Mouse (Mus musculus) heart, adult 9 months (tissue): ENCODE measurements at regions not wholly inside any gene's neighbourhood (a gene's known extent, or its start where the extent isn't known, plus 50 kb on each side); places are given as distances from the start of the nearest gene placed in this dataset.

Source experiments
- DNase-seq, 2 experiments: peaks; one replicate each; pipeline ENCODE4 v3.0.0; 2022; ENCODE audit warnings: low spot score in 2 of 2

GRCm38 (mm10) chr15:69389575-69389974 lies 2888.9 kb upstream of the Lrrc6 start:
- DNase-seq, result no peak

- DNase-seq, result no peak
Measured at GRCm38 (mm10) chr15:69387466-69387865, 2886.8 kb upstream of the Lrrc6 start.

DNA sequence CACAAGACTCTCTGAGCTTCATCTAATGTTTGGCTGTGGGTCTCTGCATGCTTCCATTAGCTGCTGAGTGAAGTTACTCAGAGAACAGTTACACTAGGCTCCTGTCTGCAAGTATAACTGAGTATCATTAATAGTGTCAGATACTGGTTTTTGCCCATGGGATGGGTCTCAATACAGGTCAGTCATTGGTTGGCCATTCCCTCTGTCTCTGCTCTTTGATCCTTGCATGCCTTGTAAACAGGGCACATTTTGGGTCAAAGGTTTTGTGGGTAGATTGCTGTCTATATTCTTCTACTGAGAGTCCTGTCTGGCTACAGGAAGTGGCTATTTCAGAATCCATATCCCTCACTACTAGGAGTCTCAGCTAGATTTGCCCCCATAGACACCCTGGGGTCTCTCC lies 2864.7 kb upstream of the Lrrc6 start:
- no peak for DNase-seq

DNA sequence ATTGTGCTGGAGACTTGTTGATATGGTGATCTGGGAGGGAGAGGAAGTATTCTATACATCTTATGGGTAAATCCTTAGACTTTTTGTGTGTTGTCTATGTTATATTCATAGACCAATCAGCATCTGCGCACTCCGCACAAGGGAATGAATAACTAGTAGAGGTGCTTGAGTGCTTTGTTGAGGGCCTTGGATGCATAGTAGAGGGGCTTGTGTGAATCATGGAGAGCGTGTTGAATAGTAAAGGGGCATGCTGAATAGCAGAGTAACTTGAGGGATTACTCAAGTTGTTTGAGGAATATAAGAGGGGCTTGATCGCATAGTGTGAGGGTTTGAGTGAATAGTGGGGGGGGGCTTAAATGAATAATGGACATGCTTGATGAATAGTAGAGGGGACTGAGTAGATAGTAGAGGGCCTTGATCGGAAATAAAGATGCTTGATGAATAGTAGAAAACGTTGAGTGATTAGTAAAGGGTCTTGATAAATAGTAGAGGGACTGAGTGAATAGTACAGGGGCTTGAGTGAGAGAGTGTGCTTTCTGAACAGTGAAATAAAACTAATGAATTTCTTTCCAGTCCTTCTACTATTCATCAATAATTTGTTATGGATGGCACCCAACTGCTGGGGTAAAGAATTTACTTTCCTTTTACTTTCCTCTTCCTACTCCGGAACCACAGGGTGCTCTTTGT lies 2849.5 kb upstream of the Lrrc6 start:
- DNase-seq, result no peak

DNA sequence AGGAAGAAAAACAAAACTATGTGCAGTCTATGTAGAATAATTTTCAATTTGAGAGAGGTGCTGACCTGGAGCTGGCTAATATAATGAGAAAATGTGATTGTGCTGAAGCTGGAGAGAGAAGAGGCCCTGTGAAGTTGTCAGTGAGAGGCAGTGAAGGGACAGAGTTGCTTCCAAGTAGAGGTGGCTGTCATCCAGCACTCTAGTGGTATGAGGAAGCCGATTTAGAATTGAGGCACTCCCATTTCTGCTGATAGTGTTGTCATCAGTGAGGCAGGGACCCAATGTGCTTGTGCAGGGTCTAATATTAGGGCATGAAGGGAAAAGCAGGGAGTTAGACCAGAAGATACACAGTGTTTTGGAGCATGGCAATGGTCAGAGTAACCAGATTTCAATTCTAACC lies 2845.4 kb upstream of the Lrrc6 start:
- peak; percentile 7 to 39 for DNase-seq

- no peak for DNase-seq
Measured at GRCm38 (mm10) chr15:69342759-69343158, 2842.0 kb upstream of the Lrrc6 start.

- no peak for DNase-seq
Measured at GRCm38 (mm10) chr15:69336491-69336890, 2835.8 kb upstream of the Lrrc6 start.

DNA sequence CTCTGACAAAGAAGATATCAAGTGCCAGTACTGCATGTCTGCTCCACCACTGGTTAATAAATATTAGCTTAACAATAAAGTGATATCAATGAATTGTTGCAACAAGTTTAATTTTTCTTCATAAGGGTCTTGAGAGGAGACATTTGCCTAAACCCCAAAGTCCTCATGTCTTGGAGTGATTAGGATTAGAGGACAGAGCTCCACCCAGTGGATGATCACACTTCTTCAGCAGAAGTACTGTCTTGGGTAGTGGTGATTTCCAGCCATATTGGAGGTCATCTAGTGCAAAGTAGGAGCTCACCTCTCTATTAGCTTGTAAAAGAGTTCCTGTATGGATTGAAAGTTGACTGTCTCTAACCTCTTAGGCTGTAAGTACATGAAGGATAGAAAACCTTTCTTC lies 2825.8 kb upstream of the Lrrc6 start:
- no peak for DNase-seq

DNA sequence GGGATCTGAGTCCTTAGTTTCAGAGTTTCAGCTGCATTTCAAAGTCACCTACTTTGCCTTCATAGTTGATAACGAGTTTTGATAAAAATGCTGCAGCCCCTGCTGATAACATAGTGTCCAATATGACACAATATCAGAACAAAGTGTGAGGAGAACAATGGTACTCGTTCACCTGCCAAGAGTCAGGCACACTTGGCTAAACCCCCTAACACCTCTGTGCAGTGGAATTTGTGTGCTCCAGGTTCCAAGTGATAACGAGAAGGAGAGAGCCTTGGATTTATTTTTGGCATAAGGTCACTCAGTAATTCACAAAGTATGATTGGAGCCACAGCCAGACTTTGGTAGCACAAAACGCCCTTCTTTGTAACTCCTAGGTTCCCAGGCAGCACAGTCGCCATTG lies 2802.4 kb upstream of the Lrrc6 start:
- peak; percentile 41 to 61 for DNase-seq

DNA sequence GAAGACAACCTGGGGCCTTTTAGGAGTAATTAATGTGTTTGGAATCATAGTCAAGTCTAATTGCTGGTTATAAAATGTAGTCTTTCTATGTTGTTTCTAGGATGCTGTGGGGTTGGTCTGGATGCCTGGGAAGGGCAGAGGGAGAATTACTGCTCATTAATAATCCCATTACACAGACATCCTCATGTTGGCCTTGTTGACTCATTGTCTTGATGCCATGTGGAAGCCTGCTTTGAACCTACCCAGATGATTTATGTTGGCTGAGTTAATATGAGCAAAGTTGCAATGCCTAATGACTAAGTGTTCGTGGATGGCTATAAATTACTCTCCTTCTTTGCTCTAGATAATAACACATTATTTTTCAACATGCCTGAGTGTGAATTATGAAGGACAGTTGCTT lies 2790.6 kb upstream of the Lrrc6 start:
- DNase-seq, result no peak

DNA sequence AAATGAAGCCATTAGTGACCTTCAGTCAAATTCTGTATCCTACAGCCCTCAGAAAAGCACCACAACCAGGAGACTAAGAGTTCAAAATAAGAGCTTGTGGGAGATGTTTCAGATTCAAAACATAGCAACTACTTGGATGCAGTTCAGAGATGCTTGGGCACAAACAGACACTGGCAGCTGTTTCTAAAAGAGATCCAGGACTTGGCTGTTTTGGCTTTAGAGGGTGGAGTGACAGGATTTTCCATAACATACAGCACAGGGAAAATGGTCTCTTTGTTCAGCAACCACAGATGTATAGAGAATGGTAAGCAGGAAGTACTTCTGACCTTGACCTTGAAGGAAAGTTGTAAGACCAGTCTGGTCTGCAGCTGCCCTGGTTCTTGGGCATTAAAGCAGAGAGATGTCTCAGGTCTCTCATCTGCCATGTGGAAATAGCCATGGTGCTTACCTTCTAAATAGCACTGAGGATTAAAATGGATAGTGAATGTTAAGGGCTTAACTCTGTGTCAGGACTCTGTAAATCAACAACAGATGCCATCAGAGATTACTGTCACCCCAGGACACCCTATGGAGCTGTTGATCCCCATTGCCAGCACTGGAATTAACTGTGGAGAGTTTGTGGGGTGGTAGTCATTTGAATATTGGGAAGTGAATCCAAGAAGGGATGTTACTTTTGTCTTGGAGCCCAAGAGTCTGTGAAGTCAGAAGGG lies 2775.0 kb upstream of the Lrrc6 start:
- no peak for DNase-seq

DNA sequence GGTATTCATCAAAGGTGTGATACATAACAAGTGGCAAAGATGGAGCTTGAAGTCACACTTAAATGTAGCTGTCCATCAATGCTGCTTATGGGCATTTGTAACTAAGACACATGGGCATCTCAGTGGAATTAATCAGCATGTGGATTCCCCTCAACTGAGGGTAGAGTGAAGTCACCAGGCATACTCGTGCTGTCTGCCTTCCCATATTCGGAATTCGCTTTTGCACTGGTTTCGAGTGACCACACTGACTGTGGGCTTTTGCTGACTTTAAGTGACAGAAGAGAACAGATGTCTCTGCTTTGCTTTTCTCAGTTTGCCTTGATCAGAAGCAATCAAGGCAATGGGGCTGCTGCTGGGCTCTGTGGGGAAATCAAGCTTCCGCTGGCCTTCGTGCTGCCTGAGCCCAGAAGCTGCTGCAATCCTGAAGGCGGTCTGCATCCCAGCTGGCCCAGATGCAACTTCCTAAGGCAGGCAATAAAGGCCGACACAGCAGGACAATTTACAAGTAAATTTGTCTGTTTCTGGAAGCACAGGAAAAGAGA lies 2773.6 kb upstream of the Lrrc6 start:
- DNase-seq, result no peak

DNA sequence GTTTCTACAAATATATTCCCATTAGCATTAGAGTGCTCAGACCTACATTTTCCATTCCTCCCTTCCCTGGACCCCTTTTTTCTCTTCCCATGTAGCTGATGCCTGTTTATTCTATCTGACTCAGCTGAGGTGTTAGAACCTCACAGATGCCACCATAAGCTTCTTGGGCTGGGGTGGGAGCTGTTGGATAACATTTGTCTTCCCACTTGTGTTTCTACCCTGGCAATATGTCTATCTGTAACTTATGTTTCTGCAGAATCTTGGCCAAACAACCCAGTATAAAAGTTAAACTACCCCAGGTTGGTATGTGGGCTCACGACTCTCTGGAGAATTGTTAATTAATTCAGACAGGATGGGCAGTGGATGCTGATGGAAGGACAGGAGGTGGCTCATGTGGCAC lies 2772.8 kb upstream of the Lrrc6 start:
- DNase-seq, result no peak

GRCm38 (mm10) chr15:69261940-69262339 lies 2761.2 kb upstream of the Lrrc6 start:
- no peak for DNase-seq

GRCm38 (mm10) chr15:69257161-69257778 lies 2756.6 kb upstream of the Lrrc6 start:
- no peak for DNase-seq

DNA sequence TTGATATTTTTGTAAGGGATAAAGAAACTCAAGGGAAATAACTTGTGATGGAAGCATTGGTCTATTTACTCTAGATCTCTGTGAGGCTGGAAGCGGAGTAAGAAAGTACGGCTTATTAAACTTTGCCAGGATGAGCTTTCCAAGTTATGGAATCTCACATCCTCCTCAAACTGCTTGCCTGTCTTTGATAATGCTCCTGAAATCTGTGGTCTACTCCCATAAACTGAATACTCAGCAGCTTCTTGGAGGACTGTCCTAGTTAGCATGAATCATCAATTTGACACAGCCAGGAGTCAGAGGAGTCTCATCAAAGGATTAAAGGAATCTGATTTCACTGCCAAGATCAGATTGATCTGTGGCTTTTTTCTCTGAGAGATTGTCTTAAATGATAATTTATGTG lies 2753.0 kb upstream of the Lrrc6 start:
- no peak for DNase-seq

DNA sequence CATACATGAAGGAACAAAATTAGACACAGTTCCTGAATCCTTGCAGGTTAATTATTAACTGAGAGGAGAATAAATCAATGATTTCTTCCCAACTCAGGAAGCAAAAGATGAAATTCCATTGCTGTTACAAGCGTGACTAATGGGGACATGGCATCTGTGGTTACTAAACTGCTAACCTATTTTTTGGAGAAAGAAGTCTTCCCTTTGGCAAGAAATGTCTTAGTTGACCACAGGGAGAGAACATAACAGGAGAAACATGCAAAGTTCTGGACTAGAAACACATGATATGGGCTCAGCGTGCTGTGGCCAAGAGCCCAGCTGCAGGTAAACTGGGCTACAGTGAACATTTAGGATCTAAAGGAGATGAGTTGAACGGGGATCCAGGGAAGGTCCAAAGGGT lies 2751.4 kb upstream of the Lrrc6 start:
- no peak for DNase-seq

DNA sequence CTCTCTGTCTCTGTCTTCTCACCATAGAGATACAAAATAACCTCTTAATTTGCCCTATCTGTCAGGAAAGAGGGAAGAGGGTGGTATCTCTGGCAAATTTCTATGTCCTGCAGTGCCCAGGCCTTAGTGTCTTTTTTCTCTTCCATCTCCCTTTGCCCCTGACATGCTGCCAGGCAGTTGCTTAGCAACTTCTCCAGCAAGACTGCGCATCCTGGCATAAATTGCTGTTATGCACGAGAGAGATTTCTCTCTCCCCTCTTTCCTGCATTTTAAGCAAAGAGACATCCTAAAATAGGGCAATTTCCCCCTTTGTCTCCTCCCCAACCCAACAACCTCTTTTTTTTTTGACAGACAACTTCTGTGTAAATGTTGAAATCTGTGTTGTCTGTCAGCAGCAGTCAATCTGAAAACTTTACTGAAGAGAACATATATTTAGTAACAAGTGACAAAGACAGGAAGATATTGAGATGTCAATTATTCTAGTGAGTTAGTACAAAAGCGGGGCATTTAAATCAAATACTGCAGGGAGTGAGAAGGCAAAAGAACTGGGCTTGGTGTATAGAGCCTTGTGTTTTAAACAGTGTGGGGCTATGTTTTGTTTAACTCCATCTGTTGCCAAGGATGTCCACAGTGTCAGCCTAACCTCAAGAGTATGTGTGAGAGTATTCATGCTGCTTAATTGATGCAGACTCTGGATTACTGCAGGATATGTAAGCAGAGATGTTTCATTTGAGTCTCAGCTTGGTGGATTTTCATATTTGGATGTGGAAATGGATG lies 2745.7 kb upstream of the Lrrc6 start:
- DNase-seq, result no peak

DNA sequence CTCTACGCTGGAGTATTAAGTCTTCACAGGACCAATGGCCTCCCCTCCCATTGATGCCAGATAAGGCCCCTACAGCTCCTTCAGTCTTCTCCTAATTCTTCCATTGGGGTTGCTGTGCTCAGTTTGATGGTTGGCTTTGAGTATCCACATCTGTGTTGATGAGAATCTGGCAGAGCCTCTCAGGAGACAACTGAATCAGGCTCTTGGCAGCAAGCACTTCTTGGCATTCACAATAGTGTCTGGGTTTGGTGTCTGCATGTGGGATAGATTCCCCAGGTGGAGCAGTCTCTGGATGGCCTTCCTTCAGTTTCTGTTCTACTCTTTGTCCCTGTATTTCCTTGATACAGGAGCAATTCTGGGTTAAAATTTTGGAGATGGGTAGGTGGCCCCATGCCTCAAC lies 2734.6 kb upstream of the Lrrc6 start:
- DNase-seq, result no peak

DNA sequence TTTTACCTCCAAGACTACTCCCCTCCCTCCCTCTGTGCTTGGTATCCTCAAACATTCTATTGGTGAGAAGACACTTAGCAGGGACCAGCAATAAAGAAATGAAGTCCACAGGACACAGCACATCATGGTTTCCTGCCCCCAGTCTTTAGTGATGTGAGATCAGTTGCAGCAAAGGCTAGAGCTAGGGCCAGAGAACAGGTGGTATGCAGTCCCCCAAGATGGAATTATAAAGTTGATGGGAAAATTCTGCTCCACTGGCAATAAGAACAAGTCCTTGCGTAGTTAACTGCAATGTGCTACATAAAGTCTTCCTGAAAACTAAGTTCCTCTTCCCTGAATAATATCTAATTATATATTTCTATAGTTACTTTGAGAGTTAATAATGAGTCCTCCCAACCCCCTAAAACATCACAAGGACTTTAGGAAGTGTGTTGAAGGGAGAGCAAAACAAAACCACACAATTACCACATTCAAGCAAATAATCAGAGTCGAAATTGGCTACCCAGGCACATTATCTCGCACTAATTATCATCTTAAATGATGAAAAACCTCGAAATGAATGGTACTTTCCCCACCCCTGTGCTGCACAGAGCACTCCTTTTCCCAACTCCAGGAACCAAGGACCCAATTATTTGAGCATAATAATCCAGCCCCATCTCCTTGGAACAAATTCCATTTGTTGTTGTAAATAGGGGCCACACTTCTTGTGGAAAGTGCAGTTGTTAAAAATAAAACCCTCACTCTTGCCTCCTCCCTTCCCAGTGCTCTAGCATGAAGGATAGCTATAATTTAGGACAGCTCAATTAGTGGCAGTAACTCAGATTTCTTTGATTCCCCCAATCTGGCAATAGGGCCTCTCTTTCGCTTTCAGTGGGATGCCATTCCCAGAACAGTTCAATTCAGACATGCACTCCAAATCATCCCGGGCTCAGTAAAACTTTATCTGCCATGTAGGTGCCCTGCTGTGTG lies 2724.2 kb upstream of the Lrrc6 start:
- DNase-seq, result no peak

GRCm38 (mm10) chr15:69223411-69223810 lies 2722.7 kb upstream of the Lrrc6 start:
- no peak for DNase-seq
